Mouse (Mus musculus) kidney, postnatal 36 days (tissue): ENCODE results near the gene Rcor2.

Experiments used
- DNase-seq, 2 experiments: peaks; one replicate each; pipeline ENCODE4 v3.0.0; 2021 to 2022; ENCODE audit warnings: mixed read lengths in 2 of 2

Gene Rcor2

GRCm38 (mm10) chr19:7265478-7266191 lies 1.5 kb upstream of the Rcor2 start:
- no peak for DNase-seq

- DNase-seq = no peak
Measured at GRCm38 (mm10) chr19:7266421-7266831, 699 bp upstream of the Rcor2 start.

GRCm38 (mm10) chr19:7267781-7268721 lies 926 bp downstream of the Rcor2 start:
- peak; percentile 78 to 89 for DNase-seq

GRCm38 (mm10) chr19:7268722-7269090 lies 1.6 kb downstream of the Rcor2 start:
- peak; percentile 53 to 85 for DNase-seq

GRCm38 (mm10) chr19:7269290-7270044 lies 2.3 kb downstream of the Rcor2 start:
- DNase-seq = no peak

GRCm38 (mm10) chr19:7273486-7273885 lies 6.4 kb downstream of the Rcor2 start:
- DNase-seq = no peak

GRCm38 (mm10) chr19:7274326-7274990 lies 7.3 kb downstream of the Rcor2 start:
- no peak for DNase-seq

GRCm38 (mm10) chr19:7275131-7275789 lies 8.1 kb downstream of the Rcor2 start:
- no peak for DNase-seq

- DNase-seq = no peak
Measured at GRCm38 (mm10) chr19:7276053-7276659, 9.0 kb downstream of the Rcor2 start.

- no peak for DNase-seq
Measured at GRCm38 (mm10) chr19:7276796-7277195, 9.7 kb downstream of the Rcor2 start.

- no peak for DNase-seq
Measured at GRCm38 (mm10) chr19:7278200-7278906, 11.2 kb downstream of the Rcor2 start.

- peak; percentile 40 to 69 for DNase-seq
Measured at GRCm38 (mm10) chr19:7279114-7279513, 12.0 kb downstream of the Rcor2 start.

- no peak for DNase-seq
Measured at GRCm38 (mm10) chr19:7280557-7281330, 13.6 kb downstream of the Rcor2 start.

- no peak for DNase-seq
Measured at GRCm38 (mm10) chr19:7286563-7287315, 19.6 kb downstream of the Rcor2 start.

- DNase-seq = no peak
Measured at GRCm38 (mm10) chr19:7288288-7288687, 21.2 kb downstream of the Rcor2 start.

GRCm38 (mm10) chr19:7289767-7290166 lies 22.6 kb downstream of the Rcor2 start:
- no peak for DNase-seq

- no peak for DNase-seq
Measured at GRCm38 (mm10) chr19:7291958-7292709, 25.0 kb downstream of the Rcor2 start.

GRCm38 (mm10) chr19:7294098-7294876 lies 27.2 kb downstream of the Rcor2 start:
- DNase-seq = peak; percentile 35 to 63
